Mouse (Mus musculus): ENCODE measurements around the gene S1pr2. TPM values are rescaled to one million over a fixed set of nuclear protein-coding genes. Genes with fewer than 3 reads are reported as not detected.
"Not testable (repeated sequence)": the region's sequence is repeated elsewhere in the genome, so short reads cannot be mapped to it uniquely, and the experiment has no call there.

Gene S1pr2
- total RNA-seq, 2 experiments from 2014 or later: 1.5 to 1.6 TPM

DNA sequence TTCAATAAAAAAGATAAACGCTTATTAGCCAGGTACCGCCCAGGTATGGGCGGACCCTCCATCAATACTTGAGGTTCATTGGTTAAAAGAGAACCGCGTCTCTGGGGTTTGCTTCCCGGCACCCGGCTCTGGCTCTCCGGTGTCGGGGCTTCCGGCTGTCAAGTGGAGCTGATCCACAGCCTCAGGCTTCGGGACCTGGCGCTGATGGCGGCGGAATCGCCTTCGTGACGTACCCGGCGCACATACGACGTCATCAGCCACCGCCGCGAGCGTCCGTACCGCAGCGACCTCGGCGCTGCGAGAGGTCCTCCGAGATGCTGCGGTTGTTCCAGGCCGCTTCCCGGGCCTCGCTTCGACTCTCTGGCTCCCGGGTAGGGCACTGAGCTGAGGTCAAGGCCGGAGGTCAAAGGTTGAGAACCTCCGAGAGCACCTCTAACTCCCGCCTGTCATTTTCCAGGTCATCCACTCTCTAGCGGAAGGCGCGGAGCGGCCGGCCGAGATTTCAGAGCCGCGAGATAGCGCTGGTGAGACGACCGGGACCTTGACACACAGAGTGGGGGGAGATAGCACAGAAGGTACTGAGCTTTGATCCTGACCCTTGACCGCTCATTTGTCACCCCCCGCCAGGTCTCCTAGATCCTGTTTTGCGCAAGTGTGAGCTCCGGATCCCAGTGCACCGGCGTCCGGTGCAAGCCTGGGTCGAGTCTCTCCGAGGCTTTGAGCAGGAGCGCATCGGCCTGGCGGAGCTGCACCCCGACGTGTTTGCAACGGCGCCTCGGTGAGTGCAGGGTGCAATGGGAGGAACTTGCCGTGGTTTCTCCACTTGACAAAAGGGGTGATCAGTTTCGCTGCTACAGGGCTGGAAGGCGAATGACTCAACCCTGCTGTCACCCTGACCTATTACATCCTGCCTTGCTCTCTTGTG lies 26.3 kb upstream of the S1pr2 start, which contains the start of gene Mrpl4:
Gene Mrpl4, plus strand, starts transcription at position 112 of the 925 bp plus-strand sequence.
- intact Hi-C loops (cut with DNase I): loop anchor here (5.0 kb wide), 2 partner anchors 51 to 101 kb away; no protein-coding TSS in a partner anchor

DNA sequence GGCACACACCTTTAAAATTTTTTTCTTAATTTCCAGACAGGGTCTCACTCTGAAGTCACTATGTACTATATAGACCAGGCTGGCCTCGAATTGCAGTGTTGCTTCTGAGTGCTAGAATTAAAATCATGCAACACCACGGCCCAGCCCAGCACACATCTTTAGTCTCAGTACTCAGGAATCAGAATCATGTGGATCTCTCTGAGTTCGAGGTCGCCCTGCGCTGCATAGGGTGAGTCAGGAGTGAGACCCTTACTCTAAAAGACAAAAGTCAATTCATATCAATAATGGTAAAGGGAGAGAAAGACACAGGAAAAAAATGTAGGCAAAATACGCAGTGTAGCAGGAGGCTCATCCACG lies 25.7 kb upstream of the S1pr2 start:
- intact Hi-C loops (cut with DNase I): loop anchor here (5.0 kb wide), 2 partner anchors 50 to 100 kb away; no protein-coding TSS in a partner anchor
- DNase-seq (ENCODE audit: extremely low spot score in 1 of 2, low spot score in 2 of 2): no peak

More for the DNA sequence above, 26.3 kb upstream of the S1pr2 start, which contains the start of gene Mrpl4:
- peak; percentile 88 to 93 for DNase-seq (ENCODE audit: extremely low spot score in 1 of 2, low spot score in 2 of 2)

DNA sequence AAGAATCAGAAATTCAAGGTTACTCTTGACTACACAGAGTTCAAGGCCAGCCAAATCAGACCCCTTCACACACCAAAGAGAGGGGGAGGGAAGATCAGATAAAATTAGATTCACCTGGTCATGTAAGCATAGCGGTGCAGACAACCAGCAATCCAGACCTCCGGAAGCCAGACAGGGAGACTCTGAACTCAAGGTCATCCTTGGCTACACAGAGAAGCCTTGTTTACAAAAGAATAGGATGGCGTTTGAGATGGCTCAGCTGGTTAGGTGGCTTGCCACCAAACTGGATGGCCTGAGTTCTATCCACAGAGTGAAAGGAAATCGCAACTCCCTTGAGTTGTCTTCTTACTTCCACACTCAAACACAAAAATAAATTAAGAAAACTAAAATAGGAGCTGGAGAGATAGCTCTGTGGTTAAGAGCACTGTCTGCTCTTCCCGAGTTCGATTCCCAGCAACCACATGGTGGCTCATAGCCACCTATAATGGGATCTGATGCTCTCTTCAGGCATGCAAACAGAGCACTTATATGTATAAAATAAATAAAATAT lies 25.1 kb upstream of the S1pr2 start:
- intact Hi-C loops (cut with DNase I): loop anchor here (5.0 kb wide), 2 partner anchors 49 to 99 kb away; no protein-coding TSS in a partner anchor
- DNase-seq (ENCODE audit: extremely low spot score in 1 of 2, low spot score in 2 of 2): no peak

DNA sequence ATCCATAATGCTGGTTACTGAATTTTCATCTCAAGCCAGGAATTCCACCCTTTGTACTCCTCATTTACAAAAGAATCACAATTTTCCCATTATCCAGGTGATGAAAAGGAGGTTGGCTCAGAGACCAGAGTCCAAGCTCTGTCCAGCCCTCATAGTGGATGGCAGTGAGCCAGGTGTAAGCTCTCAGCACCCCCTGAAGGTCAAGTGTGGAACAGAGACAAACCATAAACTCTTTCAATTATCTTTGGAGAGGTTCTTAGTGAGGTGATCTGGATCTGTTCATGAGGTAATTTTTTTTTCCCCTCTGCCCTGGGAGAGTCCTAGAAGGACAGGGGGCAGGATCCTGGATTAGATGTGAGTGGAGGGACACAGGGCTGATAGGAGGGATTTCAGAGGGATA lies 24.2 kb upstream of the S1pr2 start:
- peak in 1 of 2 experiments; percentile 41 for DNase-seq (ENCODE audit: extremely low spot score in 1 of 2, low spot score in 2 of 2)
- intact Hi-C loops (cut with DNase I): loop anchor here (5.0 kb wide), 2 partner anchors 49 to 99 kb away; no protein-coding TSS in a partner anchor

DNA sequence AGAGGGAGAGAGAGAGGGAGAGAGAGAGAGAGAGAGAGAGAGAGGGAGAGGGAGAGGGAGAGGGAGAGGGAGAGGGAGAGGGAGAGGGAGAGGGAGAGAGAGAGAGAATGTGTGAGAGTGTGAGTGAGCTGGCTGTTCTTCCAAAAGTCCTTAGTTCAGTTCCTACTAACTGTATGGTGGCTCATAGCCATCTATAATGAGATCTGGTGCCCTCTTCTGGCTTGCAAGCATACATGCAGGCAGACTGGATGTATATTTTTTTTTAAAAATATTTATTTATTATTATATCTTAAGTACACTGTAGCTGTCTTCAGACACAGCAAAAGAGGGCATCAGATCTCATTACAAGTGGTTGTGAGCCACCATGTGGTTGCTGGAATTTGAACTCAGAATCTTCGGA lies 21.8 kb upstream of the S1pr2 start:
- intact Hi-C loops (cut with DNase I): not testable (repeated sequence)

DNA sequence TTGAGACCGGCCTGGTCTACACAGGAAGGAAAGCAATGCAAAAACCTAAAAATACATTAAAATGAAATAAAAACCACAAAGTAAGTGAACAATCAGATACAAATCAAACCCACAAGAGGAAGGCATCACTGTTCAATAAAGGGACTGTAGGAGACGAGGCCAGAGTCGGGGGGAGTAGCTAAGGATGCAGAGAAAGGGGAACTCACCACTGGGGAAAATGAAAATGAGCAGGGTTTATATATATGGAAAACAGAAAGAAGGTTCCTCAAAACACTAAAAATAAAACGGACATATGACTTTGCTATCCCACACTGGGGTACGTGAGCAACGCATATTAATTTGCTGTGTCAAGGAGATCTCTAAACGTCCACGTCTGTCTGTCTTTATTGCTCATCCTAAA lies 20.5 kb upstream of the S1pr2 start:
- DNase-seq (ENCODE audit: extremely low spot score in 1 of 2, low spot score in 2 of 2): no peak
- intact Hi-C loops (cut with DNase I): no loop called here

More for the DNA sequence above, 21.8 kb upstream of the S1pr2 start:
- not testable (repeated sequence) for DNase-seq (ENCODE audit: extremely low spot score in 1 of 2, low spot score in 2 of 2)

DNA sequence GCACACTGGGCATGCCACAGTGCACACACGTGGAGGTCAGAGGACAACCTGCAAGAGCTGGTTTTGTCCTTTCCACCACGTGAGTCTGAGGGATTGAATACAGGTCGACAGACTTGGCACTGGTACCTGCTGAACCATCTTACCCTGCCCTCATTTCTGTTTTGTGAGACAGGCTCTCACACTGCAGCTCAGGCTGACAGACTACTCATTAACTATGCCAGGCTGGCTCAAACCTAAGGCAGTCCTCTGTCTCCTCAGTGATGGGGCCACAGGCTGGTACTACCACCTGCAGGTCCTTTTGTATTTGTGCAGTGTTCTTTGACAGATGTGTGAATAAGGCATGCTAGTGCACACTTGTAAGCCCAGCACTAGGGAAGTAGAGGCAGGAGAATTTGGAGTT lies 18.5 kb upstream of the S1pr2 start:
- intact Hi-C loops (cut with DNase I): no loop called here
- DNase-seq (ENCODE audit: extremely low spot score in 1 of 2, low spot score in 2 of 2): no peak

DNA sequence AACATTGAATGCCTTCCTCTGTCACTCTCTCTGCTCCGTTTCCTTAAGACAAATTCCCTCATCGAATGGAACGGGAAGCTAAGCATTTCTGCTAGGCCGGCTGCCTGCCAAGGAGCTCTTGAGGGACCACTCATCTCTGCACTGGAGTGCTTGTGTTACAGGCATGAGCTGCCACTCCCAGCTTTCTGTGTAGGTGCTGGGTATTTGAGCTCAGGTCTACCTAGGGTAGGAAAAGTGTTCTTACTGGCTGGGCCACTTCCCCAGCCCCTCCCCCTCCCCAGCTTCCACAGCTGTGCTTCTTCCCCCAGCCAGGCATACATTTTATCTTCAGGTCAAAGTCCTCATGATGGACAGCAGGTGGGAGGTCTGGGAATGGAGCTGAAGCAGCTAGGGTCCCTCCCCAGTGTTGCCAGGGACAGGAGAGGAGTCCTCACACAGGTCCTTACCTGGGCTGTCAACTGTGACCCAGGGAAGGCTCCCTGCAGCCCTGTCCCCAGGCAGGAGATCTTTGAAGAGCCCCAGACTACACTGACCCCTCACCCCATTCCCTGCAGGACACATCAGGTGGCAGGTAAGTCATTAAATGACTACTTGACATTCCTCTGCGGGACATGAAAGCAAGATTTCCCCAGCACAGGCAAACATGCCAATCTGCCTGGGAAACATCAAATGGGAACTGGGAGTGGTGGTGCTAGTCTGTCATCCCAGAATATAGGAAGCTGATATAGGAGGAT lies 16.8 kb upstream of the S1pr2 start:
- DNase-seq (ENCODE audit: extremely low spot score in 1 of 2, low spot score in 2 of 2): no peak
- intact Hi-C loops (cut with DNase I): no loop called here

DNA sequence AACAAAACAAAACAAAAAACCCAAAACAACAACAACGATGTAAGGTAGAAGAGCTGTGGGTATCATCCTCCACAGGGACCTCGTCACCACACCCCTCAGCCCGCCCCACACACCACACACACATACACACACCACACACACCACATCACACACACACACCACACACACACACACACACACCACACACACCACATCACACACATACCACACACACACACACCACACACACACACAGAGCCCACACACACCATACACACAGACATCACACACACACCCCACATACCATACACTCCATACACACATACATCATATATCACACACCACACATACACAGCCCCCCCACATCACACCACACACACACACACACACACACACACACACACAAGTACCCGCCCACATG lies 15.0 kb upstream of the S1pr2 start:
- intact Hi-C loops (cut with DNase I): no loop called here
- DNase-seq (ENCODE audit: extremely low spot score in 1 of 2, low spot score in 2 of 2): no peak

DNA sequence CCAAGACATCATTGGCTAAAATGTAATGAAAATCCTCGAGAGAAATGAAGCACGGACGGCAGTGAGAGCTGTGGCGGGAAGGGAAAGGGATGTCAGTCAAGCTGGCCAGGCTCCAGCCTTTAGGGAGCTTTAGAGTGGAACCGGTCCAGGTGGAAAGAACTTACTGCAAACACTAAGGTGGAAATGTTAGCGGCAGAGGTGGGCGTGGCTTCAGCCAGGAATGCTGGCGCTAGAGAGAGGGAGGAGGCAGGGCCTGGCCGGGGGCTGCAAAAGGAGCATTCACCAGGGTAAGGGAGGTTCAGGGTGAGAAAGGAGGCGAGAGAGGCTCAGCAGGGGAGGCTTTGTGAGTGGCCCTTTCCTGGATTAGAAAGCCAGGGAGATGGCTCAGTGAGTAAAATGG lies 14.3 kb upstream of the S1pr2 start:
- intact Hi-C loops (cut with DNase I): no loop called here
- no peak for DNase-seq (ENCODE audit: extremely low spot score in 1 of 2, low spot score in 2 of 2)

DNA sequence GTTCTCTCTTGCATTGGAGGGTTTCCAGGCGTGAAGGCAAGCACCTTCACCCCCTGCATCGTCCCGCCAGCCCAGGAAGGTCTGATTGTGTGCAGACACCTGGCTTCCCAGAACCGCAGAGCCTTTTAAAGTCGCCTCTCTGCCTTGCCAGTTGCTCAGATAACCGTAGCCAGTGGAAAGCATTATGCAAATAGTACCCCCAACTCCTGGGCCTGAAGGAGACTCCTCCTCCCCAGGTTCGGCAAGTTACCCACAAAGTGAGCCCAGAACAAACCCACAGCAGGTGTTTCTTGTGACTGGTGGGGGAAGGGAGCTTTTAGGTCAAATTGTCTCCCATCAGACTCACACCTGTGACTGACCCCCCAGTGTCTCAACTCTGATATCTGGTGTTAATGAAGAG lies 11.4 kb upstream of the S1pr2 start:
- no peak for DNase-seq (ENCODE audit: extremely low spot score in 1 of 2, low spot score in 2 of 2)
- intact Hi-C loops (cut with DNase I): no loop called here

DNA sequence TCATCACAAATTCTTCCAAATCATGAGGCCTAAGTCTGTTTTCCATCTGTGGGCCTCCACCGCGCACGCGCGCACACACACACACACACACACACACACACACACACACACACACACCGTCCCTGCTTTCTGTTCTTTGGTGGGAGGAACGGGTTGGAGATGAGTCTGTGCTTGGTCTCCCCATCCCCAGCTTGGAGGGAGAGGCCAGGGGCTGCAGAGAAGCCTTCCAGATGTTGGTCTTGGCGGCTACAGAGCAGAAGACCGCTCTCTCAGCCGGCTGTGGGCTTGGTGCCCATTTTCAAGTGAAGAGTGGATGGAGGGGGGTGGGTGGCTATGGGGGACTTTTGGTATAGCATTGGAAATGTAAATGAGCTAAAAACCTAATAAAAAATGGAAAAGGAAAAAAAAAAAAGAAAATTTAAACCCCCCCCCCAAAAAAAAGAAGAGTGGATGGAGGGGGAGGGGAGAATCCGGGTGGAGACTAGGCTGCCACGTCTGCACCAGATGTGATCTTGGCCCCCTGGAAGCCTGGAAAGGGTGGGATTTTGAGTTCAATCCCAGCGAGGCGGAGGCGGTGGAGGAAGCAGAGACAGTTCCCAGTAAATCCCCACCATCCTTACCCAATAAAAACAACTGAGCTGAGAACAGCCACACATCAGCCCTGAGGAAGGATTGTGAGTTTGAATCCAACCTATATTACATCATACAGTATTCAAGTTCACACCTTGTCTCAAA lies 10.5 kb upstream of the S1pr2 start:
- DNase-seq (ENCODE audit: extremely low spot score in 1 of 2, low spot score in 2 of 2): peak in 1 of 2 experiments; percentile 51
- intact Hi-C loops (cut with DNase I): no loop called here

DNA sequence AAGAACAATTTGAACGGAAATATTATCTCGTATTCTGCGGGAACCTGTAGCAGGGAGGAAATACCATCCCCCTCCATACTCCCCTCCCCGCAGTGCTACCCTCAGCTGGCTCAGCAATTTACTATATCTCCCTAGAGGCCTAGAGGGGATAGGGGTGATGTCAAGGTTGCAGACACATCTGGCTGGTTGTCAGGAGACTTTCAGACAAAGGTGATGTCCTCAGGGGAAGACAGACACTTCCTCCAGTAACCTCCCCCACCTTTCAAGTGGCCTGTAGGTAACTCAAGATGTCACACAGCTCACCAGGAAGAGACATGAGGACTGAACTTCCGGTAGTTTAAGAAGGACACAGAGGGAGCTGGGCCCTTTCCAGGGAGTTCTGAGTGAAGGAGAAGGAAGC lies 6.6 kb upstream of the S1pr2 start:
- no peak for DNase-seq (ENCODE audit: extremely low spot score in 1 of 2, low spot score in 2 of 2)
- intact Hi-C loops (cut with DNase I): no loop called here

DNA sequence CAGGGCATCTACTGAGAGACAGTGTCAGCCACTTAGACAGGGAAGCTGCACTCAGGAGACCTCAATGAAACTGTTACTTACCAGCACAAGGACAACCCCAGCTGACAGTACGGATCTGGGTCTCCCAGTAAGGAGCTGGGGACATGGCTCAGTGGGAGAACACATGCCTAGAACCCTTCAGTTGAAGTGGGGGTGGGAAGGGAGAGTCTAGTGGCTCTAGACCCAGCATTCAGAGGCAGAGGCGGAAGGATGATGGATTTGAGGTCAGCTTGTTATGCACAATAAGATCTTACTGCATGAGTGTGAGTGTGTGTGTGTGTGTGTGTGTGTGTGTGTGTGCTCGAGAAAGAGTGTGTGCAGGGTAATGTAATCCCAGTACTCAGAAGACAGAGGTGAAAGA lies 5.6 kb upstream of the S1pr2 start:
- no peak for DNase-seq (ENCODE audit: extremely low spot score in 1 of 2, low spot score in 2 of 2)
- intact Hi-C loops (cut with DNase I): no loop called here

DNA sequence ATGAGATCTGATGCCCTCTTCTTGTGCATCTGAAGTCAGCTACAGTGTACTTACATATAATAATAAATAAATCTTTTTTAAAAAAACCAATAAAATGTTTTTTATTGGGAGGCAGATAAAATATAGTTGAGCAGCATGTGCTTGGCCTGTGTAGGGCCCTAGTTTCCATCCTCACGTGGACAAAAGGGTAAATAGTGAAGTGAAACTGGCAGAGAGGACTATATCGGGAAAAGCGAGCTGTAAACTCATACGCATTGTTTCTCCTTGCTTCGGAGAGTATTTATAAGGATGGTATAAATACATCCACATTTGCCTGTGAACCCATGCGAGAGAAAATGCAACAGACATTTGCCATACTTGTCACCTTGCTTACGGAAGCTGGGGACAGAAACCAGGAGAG lies 3.2 kb upstream of the S1pr2 start:
- DNase-seq (ENCODE audit: extremely low spot score in 1 of 2, low spot score in 2 of 2): no peak
- intact Hi-C loops (cut with DNase I): no loop called here

DNA sequence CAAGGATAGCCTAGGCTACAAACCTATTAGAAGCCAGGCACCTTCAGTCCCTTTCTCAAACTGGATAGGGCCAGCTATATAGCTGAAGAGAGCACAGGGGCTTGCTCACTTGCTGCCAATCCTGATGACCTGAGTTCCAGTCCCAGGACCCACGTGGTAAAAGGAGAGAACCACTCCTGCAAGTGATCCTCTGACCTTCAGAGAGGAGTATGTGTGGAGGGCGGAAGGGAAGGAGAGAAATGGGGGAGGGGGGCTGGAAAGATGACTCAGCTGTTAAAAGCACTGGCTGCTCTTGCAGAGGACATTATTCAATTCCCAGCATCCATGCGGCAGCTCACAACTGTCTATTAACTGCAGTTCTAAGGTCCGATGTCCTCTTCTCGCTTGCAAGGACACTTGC lies 2.6 kb upstream of the S1pr2 start:
- intact Hi-C loops (cut with DNase I): no loop called here
- no peak for DNase-seq (ENCODE audit: extremely low spot score in 1 of 2, low spot score in 2 of 2)

DNA sequence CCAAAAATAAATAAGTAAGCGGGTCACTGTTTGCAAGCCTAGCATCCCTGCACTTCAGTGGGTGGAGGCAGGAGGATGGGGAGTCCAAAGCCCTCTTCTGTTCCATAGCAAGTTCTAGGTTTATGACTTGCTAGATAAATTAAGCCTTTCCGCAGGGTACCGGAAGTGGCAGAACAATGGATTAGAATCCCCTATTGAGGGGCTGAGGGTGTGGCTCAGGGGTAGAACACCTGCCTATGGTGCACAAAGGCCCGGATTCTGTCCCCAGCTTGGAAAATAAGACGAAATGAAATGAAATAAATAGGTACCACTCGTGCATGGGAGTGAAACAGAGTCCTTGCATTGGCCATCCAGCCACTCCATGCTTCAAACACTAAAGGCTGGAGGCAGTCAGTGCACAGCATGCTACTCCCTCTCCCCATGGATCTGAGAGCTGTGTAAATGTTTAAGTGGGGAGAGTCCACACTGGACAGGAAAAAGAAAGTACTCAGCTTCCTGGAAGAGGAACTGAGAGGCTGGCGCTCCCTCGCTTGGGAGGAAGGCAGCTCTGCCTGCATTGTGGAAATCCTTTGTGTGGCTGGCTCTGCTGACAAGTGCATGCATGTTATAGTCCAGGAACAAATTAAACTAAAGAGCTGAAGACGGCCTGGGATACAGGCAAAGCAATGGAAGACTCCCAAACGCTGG lies 2.0 kb upstream of the S1pr2 start:
- intact Hi-C loops (cut with DNase I): no loop called here
- DNase-seq (ENCODE audit: extremely low spot score in 1 of 2, low spot score in 2 of 2): no peak

DNA sequence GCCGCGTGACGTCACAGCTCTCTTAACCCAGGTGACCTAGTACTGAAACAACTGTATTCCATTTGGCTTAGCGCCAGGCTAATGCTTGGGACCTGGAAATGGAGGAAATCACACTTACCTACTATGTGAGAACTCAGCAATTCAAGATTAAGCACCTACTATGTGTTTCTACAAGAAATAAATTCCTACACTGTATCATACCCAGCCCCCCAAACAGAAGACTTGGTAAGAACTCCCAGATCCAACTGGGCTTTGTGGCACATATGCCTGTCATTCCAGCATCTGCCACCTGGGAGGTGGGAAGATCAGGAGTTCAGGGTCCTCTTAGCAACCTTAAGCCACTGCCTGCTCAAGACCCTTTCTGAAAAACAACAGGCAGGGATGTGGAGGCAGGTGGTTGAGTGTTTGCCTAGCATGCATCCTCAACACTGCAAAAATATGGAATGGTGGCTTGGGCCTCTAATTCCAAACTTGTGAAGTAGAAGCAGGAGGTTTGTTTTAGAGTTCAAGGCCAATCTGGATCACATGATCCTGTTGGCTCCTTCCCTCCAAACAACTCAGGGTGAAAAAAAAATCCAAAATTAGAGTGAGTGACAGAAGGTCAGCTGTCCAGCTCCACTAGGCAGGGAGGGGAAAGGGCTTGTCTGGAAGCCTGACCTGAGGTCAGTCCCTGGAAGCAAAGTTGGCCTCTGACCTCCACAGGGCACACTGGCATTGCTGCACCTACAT lies 544 bp upstream of the S1pr2 start:
- DNase-seq (ENCODE audit: extremely low spot score in 1 of 2, low spot score in 2 of 2): no peak
- intact Hi-C loops (cut with DNase I): no loop called here

Data from left cerebral cortex, postnatal 10 days (tissue).